Mouse (Mus musculus) forebrain, embryonic 16.5 days (tissue): Measurements from ENCODE around the gene Tmem253. TPM values are rescaled to one million over a fixed set of nuclear protein-coding genes. Genes with fewer than 3 reads are reported as not detected.
A peak's percentile ranks its signal among the peaks of the same experiment; 100 is the strongest.

Experiments
- ATAC-seq: fragments of 200-750 bp; cut with Nextera tagmentation; 2 replicates; pipeline ENCODE4 v1.8.0; 2017; ENCODE audit warnings: mild to moderate bottlenecking, moderate library complexity
- H3K27ac ChIP-seq: fragments of 300-500 bp; sonication (generic); 2 replicates; pipeline ENCODE4 v1.5.1; 2014; ENCODE audit warnings: low read length, control low read depth
- H3K27me3 ChIP-seq: fragments of 300-500 bp; sonication (generic); replicated peaks from 2 replicates; pipeline ENCODE4 v1.6.1; 2014; ENCODE audit warnings: low read length; ENCODE audit not compliant: control insufficient read depth, insufficient read depth
- H3K36me3 ChIP-seq: fragments of 300-500 bp; sonication (generic); 2 replicates; pipeline ENCODE4 v1.6.1; 2014; ENCODE audit not compliant: control insufficient read depth, insufficient read depth
- H3K4me1 ChIP-seq: fragments of 300-500 bp; sonication (generic); replicated peaks from 2 replicates; pipeline ENCODE4 v1.6.1; 2014; ENCODE audit warnings: low read length; ENCODE audit not compliant: control insufficient read depth, insufficient read depth
- H3K4me2 ChIP-seq: fragments of 300-500 bp; sonication (generic); 2 replicates; pipeline ENCODE4 v1.6.1; 2014; ENCODE audit warnings: mild to moderate bottlenecking, low read length, control low read depth
- H3K4me3 ChIP-seq: fragments of 300-500 bp; sonication (generic); replicated peaks from 2 replicates; pipeline ENCODE4 v1.5.1; 2014; ENCODE audit warnings: mild to moderate bottlenecking, low read length, control low read depth
- H3K9ac ChIP-seq: fragments of 300-500 bp; sonication (generic); replicated peaks from 2 replicates; pipeline ENCODE4 v1.6.1; 2014; ENCODE audit warnings: low read depth, low read length, control low read depth
- H3K9me3 ChIP-seq: fragments of 300-500 bp; sonication (generic); 2 replicates; pipeline ENCODE4 v1.6.1; 2016; ENCODE audit warnings: low read length; ENCODE audit not compliant: control insufficient read depth
- WGBS: fragments of 180-500 bp; shearing (Covaris S2); extraction: QIAGEN DNeasy Blood & Tissue Kit; methylation state at CpG from one replicate; pipeline ENCODE4 v1.1.7; 2014; 5-methylcytosine and 5-hydroxymethylcytosine counted together
- polyA plus RNA-seq: library from polyadenylated mRNA; unstranded; fragments of >200 nt; fragmentation: Nextera tagmentation; extraction: Ambion mirVana; gene quantifications from 2 replicates; pipeline ENCODE4 v1.2.1, GENCODE M21; 2015

The Tmem253 gene
- polyA plus RNA-seq, 1 experiment from 2014 or later, result 0.67 TPM

GRCm38 (mm10) chr14:51987177-51987576 lies 28.3 kb upstream of the Tmem253 start:
- no peak overlapping the region for H3K4me3 ChIP-seq
- peaks cover 6% of the 10 kb centered on the region; the same call in 1 of the 2 replicates for H3K36me3 ChIP-seq
- H3K4me1 ChIP-seq, result peaks cover 27% of the 10 kb centered on the region
- H3K27me3 ChIP-seq, result no peaks in the 10 kb centered on the region
- H3K4me2 ChIP-seq, result no peak overlapping the region
- 92% methylated on average over 6 of the region's 6 CpGs for WGBS
- H3K27ac ChIP-seq, result no peak overlapping the region
- no peak overlapping the region for H3K9ac ChIP-seq
- ATAC-seq, result no peak
- no peaks in the 10 kb centered on the region for H3K9me3 ChIP-seq

- Histone ChIP-seq H3K4me2 (no peak overlapping the region), H3K4me3 (no peak overlapping the region), H3K4me1 (peaks cover 25% of the 10 kb centered on the region), H3K27ac (no peak overlapping the region), H3K27me3 (no peaks in the 10 kb centered on the region), H3K36me3 (peaks cover 10% of the 10 kb centered on the region; the same call in 1 of the 2 replicates), H3K9me3 (no peaks in the 10 kb centered on the region), H3K9ac (no peak overlapping the region)
- 76% methylated on average over 12 of the region's 12 CpGs for WGBS
- no peak for ATAC-seq
Observed at GRCm38 (mm10) chr14:51988731-51989130, 26.7 kb upstream of the Tmem253 start.

GRCm38 (mm10) chr14:51989461-51989970 lies 25.9 kb upstream of the Tmem253 start:
- WGBS, result 61% methylated on average over 12 of the region's 12 CpGs
- Histone ChIP-seq H3K4me3 (no peak overlapping the region), H3K4me1 (peaks cover 19% of the 10 kb centered on the region), H3K9ac (no peak overlapping the region), H3K27ac (no peak overlapping the region), H3K4me2 (no peak overlapping the region), H3K36me3 (peaks cover 15% of the 10 kb centered on the region), H3K9me3 (no peaks in the 10 kb centered on the region), H3K27me3 (no peaks in the 10 kb centered on the region)
- ATAC-seq, result no peak

GRCm38 (mm10) chr14:51994453-51994852 lies 21.0 kb upstream of the Tmem253 start:
- H3K27me3 ChIP-seq, result no peaks in the 10 kb centered on the region
- no peak for ATAC-seq
- no peak overlapping the region for H3K27ac ChIP-seq
- peaks cover 27% of the 10 kb centered on the region for H3K36me3 ChIP-seq
- H3K4me1 ChIP-seq, result 0 out of 2 replicates have a peak, but pooled peaks cover 2% of the 10 kb centered on the region
- 92% methylated on average over 4 of the region's 4 CpGs for WGBS
- H3K9me3 ChIP-seq, result no peaks in the 10 kb centered on the region
- H3K9ac ChIP-seq, result no peak overlapping the region
- no peak overlapping the region for H3K4me2 ChIP-seq
- H3K4me3 ChIP-seq, result no peak overlapping the region

GRCm38 (mm10) chr14:51995219-51995871 lies 20.1 kb upstream of the Tmem253 start:
- Histone ChIP-seq H3K4me3 (no peak overlapping the region), H3K36me3 (peaks cover 27% of the 10 kb centered on the region), H3K9me3 (no peaks in the 10 kb centered on the region), H3K4me2 (no peak overlapping the region), H3K4me1 (0 out of 2 replicates have a peak, but pooled peaks cover 2% of the 10 kb centered on the region), H3K9ac (no peak overlapping the region), H3K27me3 (no peaks in the 10 kb centered on the region), H3K27ac (no peak overlapping the region)
- no peak for ATAC-seq
- 79% methylated on average over 12 of the region's 12 CpGs for WGBS

- Histone ChIP-seq H3K4me1 (0 out of 2 replicates have a peak, but pooled peaks cover 2% of the 10 kb centered on the region), H3K9ac (no peak overlapping the region), H3K4me3 (no peak overlapping the region), H3K4me2 (no peak overlapping the region), H3K36me3 (peaks cover 24% of the 10 kb centered on the region), H3K9me3 (no peaks in the 10 kb centered on the region), H3K27me3 (no peaks in the 10 kb centered on the region), H3K27ac (no peak overlapping the region)
- 0 out of 2 replicates have a peak, but pooled peaks have one; percentile 13 for ATAC-seq
- 85% methylated on average over 13 of the region's 13 CpGs for WGBS
Observed at GRCm38 (mm10) chr14:51996231-51996841, 19.1 kb upstream of the Tmem253 start.

GRCm38 (mm10) chr14:51996866-51997265 lies 18.6 kb upstream of the Tmem253 start:
- ATAC-seq, result peak; percentile 30; the same call in 1 of the 2 replicates
- H3K4me3 ChIP-seq, result no peak overlapping the region
- H3K4me2 ChIP-seq, result no peak overlapping the region
- no peaks in the 10 kb centered on the region for H3K9me3 ChIP-seq
- peaks cover 25% of the 10 kb centered on the region for H3K36me3 ChIP-seq
- H3K27me3 ChIP-seq, result no peaks in the 10 kb centered on the region
- 41% methylated on average over 17 of the region's 17 CpGs for whole genome bisulfite sequencing
- no peak overlapping the region for H3K9ac ChIP-seq
- no peak overlapping the region for H3K27ac ChIP-seq
- 0 out of 2 replicates have a peak, but pooled peaks cover 2% of the 10 kb centered on the region for H3K4me1 ChIP-seq

- Histone ChIP-seq H3K27me3 (no peaks in the 10 kb centered on the region), H3K36me3 (peaks cover 26% of the 10 kb centered on the region)
- ATAC-seq, result no peak
Observed at GRCm38 (mm10) chr14:51997483-51997882, 18.0 kb upstream of the Tmem253 start.

GRCm38 (mm10) chr14:52003981-52004495 lies 11.4 kb upstream of the Tmem253 start:
- Histone ChIP-seq H3K36me3 (peaks cover 26% of the 10 kb centered on the region; the same call in 1 of the 2 replicates), H3K4me1 (peaks cover 37% of the 10 kb centered on the region), H3K4me3 (peak overlapping the region; percentile 32), H3K4me2 (peak overlapping the region; percentile 57), H3K27me3 (no peaks in the 10 kb centered on the region), H3K27ac (peak overlapping the region; percentile 85), H3K9ac (peak overlapping the region; percentile 47), H3K9me3 (no peaks in the 10 kb centered on the region)
- ATAC-seq, result peak; percentile 89
- 5% methylated on average over 16 of the region's 16 CpGs for WGBS

More at GRCm38 (mm10) chr14:51997483-51997882, 18.0 kb upstream of the Tmem253 start:
- Histone ChIP-seq H3K27ac (no peak overlapping the region), H3K9ac (no peak overlapping the region), H3K9me3 (no peaks in the 10 kb centered on the region), H3K4me3 (no peak overlapping the region), H3K4me2 (no peak overlapping the region), H3K4me1 (0 out of 2 replicates have a peak, but pooled peaks cover 2% of the 10 kb centered on the region)
- WGBS, result 91% methylated on average over 14 of the region's 14 CpGs
